Mouse (Mus musculus): ENCODE measurements at regions not wholly inside any gene's neighbourhood (a gene's known extent, or its start where the extent isn't known, plus 50 kb on each side); places are given as distances from the start of the nearest gene placed in this dataset.

- DNase-seq (ENCODE audit: low read depth, low spot score), result no peak
Observed at GRCm38 (mm10) chr1:177568056-177568816, 126.1 kb downstream of the Zbtb18 start.

- DNase-seq (ENCODE audit: low read depth, low spot score), result no peak
Observed at GRCm38 (mm10) chr1:177569572-177569971, 127.4 kb downstream of the Zbtb18 start.

DNA sequence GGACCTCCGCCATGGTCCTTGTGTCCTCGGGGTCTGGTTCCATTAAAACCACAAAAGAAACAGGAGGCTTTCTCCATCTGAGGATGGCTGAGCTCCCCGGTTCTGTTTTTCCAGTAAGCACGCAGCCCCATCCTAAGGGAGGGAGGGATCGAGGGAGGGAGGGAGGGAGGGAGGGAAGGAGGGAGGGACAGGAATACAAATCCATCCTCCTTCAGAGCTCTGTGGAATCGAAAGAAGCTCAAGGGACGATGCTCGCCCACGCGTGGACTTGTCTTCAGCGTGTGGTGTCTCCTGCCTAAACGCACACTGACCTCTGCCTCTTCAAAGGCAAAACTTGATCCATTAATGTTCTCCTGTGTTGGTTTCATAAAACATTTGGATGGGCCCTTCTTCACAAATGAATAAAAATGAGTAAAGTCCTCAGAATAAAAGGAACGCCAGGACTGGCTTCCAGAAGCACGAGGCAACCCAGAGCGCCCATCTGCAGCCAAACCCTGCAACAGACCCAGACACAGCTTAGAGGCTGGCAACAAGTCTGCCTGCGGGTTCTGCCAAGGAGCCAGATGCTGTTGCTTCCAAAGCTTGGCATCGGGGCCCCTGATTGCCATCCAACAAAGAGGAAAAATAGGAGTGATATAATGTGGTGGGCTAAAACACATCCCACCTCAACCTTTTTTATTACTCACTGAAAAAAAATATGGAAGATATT, 131.0 kb downstream of the Zbtb18 start:
- peak; percentile 76 for DNase-seq (ENCODE audit: low read depth, low spot score)

- no peak for DNase-seq (ENCODE audit: low read depth, low spot score)
Observed at GRCm38 (mm10) chr1:177573781-177574180, 131.6 kb downstream of the Zbtb18 start.

DNA sequence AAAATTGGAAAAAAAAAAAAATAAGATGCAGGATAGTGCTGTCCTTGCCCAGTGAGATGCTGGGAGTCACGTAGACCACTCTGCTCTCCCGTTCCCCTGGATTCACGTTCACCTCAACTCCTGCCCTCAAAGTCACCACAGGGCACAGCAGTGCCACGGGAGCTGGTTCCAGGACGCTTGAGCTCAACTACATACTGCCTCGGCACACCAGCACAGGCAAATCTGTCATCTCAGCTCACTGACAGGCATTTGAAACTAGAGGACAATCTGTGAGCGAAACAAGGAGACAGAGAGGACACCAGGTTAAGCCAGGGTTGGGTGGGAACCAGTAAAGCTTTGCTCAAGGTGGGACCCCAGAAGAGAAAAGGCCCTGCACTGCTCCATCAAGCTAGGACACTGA, 132.2 kb downstream of the Zbtb18 start:
- DNase-seq (ENCODE audit: low read depth, low spot score), result no peak

DNA sequence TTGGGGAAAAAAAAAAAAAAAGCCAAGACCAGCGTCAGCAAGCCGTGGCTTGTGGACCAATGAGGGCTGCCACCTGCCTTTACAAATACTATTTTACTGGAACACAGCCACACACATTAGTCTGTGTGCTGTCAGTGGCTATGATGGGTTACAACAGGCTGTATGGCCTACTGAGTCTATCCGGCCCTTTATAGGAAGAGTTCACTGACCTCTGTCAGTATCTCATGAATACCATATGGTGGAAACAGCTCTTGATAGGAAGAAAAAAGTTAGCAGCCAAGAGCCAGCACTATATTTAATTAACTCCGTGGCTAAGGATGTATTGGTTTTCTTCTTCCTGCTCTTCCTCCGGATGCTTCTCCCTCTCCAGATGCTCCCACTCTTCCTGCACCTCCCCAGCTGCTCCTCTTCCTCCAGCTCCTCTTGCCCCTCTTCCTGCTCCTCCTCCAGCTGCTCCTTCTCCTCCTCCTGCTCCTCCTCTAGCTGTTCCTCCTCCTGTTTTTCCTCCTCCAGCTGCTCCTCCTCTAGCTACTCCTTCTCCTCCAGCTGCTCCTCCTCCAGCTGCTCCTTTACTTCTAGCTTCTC, 142.2 kb downstream of the Zbtb18 start:
- no peak for DNase-seq (ENCODE audit: low read depth, low spot score)

- DNase-seq (ENCODE audit: low read depth, low spot score), result no peak
Observed at GRCm38 (mm10) chr1:177585320-177585719, 143.2 kb downstream of the Zbtb18 start.

GRCm38 (mm10) chr1:177589034-177589433, 140.6 kb upstream of the 1700016C15Rik start:
- no peak for DNase-seq (ENCODE audit: low read depth, low spot score)

DNA sequence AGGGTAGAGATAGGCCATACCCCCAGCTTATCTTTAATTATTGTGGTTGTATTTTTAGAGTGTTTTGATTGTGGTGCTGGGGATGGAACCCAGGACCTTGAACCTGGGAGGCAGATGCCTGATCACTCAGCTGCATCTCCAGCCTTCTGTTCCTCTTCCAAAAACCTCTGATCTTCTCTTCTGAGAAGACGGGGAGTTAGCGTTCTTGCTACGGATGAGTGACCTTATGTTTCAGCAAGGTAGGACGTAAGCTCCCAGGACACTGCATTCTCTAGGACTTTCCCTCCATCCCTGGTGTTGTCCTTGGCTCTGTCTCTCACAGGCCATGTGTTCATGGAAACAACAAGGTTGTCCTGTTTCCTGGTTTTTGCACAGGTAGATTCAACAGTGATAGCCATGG, 140.0 kb upstream of the 1700016C15Rik start:
- DNase-seq (ENCODE audit: low read depth, low spot score), result no peak

DNA sequence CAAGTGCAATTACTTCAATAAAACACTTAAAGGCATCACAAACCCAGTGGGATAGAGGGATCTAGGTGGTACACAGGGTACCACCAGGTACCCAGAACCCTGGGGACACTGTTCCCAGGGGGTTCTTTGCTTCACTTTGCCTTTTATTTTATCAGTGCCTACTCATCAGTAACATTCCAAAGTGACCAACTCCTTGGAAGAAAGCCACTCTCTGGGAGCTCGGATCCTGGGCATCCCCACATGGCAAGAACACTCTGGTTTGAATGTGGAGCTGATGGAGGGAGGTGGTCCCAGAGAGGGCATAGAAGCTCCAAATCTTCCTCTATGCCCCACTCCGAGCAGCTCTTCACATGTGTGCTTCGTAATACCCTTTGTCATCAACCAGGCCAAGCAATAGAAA, 137.9 kb upstream of the 1700016C15Rik start:
- DNase-seq (ENCODE audit: low read depth, low spot score), result no peak

DNA sequence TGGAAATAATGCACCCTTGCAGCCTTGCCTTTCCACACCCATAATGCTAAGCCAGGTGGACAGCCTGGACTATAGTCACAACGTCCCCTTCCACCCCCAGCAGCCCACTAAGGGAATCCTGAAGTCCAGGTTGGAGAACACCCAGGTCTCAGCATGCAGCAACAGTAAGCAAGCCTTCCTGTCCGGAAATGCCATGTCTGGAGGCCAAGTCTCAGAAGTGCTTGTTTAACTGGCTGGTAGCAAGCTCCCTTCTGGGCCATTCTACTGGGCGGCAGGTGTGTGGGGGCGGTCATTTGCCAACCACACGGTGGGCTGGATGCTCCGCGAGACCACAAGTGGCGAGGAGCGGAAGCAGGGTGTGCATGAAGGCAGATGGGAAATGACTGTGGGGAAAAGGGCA, 137.3 kb upstream of the 1700016C15Rik start:
- no peak for DNase-seq (ENCODE audit: low read depth, low spot score)

DNA sequence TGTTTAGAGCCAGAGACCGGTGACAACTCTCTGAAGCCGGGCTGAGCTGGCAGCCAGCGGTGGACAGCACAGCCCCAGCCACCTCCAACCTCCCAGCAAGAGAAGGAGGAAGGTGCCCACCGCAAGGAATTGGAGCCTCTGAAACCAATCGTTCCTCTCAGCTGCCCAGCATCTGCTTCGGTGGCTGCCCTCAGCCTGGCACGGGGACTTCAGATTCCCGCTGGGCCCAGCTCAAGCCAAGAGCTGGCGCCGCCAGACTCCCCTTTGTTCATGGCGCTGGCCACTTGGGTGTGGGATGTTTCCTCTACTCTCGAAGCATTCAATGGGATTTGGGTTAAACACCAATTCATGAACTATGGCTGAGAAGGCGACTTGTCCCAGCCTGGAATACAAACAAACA, 135.3 kb upstream of the 1700016C15Rik start:
- no peak for DNase-seq (ENCODE audit: low read depth, low spot score)

GRCm38 (mm10) chr1:177595326-177595914, 134.2 kb upstream of the 1700016C15Rik start:
- no peak for DNase-seq (ENCODE audit: low read depth, low spot score)

- DNase-seq (ENCODE audit: low read depth, low spot score), result no peak
Observed at GRCm38 (mm10) chr1:177597036-177597435, 132.6 kb upstream of the 1700016C15Rik start.

GRCm38 (mm10) chr1:177605353-177605969, 124.2 kb upstream of the 1700016C15Rik start:
- DNase-seq (ENCODE audit: low read depth, low spot score), result no peak

DNA sequence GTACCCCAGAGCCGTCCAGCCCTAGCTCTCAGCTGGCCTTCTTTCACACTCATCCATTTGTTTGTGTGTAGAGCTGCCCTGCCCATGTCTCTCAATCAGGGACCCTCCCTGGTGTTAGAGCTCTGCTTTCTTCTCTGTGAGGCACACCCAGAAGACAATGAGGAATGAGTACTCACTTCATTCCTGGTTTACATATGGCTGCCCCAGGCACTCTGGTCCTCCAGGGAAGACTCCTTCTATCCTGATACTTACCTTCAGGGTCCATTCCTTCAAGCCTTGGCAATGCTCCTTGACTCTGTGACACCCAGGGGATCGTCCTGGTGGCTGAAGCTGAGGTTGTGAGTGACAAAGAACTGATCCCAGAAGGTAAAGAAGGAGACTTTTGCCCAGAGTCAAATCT, 122.0 kb upstream of the 1700016C15Rik start:
- DNase-seq (ENCODE audit: low read depth, low spot score), result no peak

DNA sequence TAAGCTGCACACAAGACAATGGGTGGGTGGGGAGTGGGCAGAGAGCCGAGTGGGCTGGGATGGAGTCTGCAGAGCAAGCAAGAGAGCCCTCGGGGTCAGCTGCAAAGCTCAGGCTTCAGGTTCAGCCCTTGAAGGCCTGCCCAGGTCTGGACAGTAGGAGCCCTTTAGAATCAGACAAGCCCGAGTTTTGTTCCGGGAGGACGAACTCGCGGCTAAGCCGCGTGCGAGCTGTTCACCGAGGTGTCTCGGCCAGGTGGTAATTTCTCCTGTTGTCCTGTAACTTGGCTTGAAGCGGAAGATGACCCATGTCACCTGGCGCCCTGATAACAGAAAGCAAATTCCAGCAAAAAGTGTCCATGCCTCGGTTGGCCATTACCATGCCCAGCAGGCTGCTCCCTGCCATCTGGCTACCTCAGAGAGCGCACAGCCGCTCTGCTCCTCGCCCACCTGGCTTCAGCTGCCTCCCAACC, 121.0 kb upstream of the 1700016C15Rik start:
- no peak for DNase-seq (ENCODE audit: low read depth, low spot score)

DNA sequence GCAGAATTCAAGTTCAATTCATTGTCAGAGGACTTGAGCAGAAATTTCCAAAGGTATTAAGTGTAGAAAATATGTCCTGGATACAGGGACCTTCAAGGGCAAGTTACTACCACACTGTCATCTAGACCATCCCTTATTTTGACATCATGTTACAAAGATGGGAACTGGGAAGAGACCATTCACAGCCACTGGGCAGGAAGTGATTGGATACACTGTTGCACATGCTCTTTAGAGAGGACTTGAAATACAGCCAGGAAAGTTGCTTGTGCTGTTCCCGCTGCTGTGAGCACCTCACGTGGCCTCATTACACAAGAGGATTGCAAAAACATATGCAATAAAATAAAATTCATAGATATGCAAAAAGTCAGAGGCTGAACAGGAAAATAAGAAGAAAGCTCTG, 120.4 kb upstream of the 1700016C15Rik start:
- no peak for DNase-seq (ENCODE audit: low read depth, low spot score)

- no peak for DNase-seq (ENCODE audit: low read depth, low spot score)
Observed at GRCm38 (mm10) chr1:177609683-177610082, 119.9 kb upstream of the 1700016C15Rik start.

GRCm38 (mm10) chr1:177610156-177610555, 119.5 kb upstream of the 1700016C15Rik start:
- no peak for DNase-seq (ENCODE audit: low read depth, low spot score)

- DNase-seq (ENCODE audit: low read depth, low spot score), result no peak
Observed at GRCm38 (mm10) chr1:177612546-177612945, 117.1 kb upstream of the 1700016C15Rik start.

DNA sequence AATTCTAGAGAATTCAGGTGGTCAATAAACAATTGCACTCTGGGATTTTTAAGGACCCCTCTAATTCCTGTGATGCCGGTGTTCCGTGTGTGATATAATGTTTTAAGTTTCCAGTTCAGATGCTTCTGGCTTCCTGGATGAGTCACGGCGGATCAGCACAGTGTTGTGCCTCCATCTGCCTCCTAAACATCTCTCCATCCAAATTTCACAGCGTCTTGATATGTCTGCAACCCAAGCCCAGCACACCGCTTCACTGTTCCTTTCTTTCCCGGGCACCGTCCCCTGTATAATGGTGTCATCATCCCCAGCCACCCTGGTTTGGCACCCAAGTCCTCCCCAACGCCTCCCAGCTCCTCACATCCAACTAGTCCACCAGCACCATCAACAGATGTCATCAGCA, 114.0 kb upstream of the 1700016C15Rik start:
- DNase-seq (ENCODE audit: low read depth, low spot score), result no peak

Measured in brain, embryonic 18.5 days (tissue).